Mouse (Mus musculus): Measurements from ENCODE around the gene Scly.

The Scly gene

GRCm38 (mm10) chr1:91297799-91298744, at the start of gene Scly:
Scly (plus strand) TSS chr1:91298338.
- DNase-seq (ENCODE audit: low spot score in 2 of 2), result peak; percentile 95 to 98

GRCm38 (mm10) chr1:91248970-91249369, 49.2 kb upstream of the Scly start:
- DNase-seq (ENCODE audit: low spot score in 2 of 2), result no peak

- peak; percentile 93 to 95 for DNase-seq (ENCODE audit: low spot score in 2 of 2)
Measured at GRCm38 (mm10) chr1:91249564-91250414, 48.3 kb upstream of the Scly start, which contains the start of gene Ube2f. Ube2f (plus strand) TSS chr1:91250304.

- peak; percentile 2 to 14 for DNase-seq (ENCODE audit: low spot score in 2 of 2)
Measured at GRCm38 (mm10) chr1:91250415-91251147, 47.6 kb upstream of the Scly start.

GRCm38 (mm10) chr1:91251148-91251650, 46.9 kb upstream of the Scly start:
- peak; percentile 13 to 29 for DNase-seq (ENCODE audit: low spot score in 2 of 2)

GRCm38 (mm10) chr1:91251927-91252326, 46.2 kb upstream of the Scly start:
- DNase-seq (ENCODE audit: low spot score in 2 of 2), result peak; percentile 32 to 39

GRCm38 (mm10) chr1:91257918-91258317, 40.2 kb upstream of the Scly start:
- no peak for DNase-seq (ENCODE audit: low spot score in 2 of 2)

GRCm38 (mm10) chr1:91259794-91260193, 38.3 kb upstream of the Scly start:
- DNase-seq (ENCODE audit: low spot score in 2 of 2), result no peak

- no peak for DNase-seq (ENCODE audit: low spot score in 2 of 2)
Measured at GRCm38 (mm10) chr1:91262508-91262907, 35.6 kb upstream of the Scly start.

GRCm38 (mm10) chr1:91272260-91272659, 25.9 kb upstream of the Scly start:
- DNase-seq (ENCODE audit: low spot score in 2 of 2), result no peak

GRCm38 (mm10) chr1:91276581-91276980, 21.6 kb upstream of the Scly start:
- no peak for DNase-seq (ENCODE audit: low spot score in 2 of 2)

- no peak for DNase-seq (ENCODE audit: low spot score in 2 of 2)
Measured at GRCm38 (mm10) chr1:91277480-91277879, 20.7 kb upstream of the Scly start.

- no peak for DNase-seq (ENCODE audit: low spot score in 2 of 2)
Measured at GRCm38 (mm10) chr1:91278410-91279119, 19.6 kb upstream of the Scly start.

- no peak for DNase-seq (ENCODE audit: low spot score in 2 of 2)
Measured at GRCm38 (mm10) chr1:91279126-91279525, 19.0 kb upstream of the Scly start.

- peak; percentile 19 to 35 for DNase-seq (ENCODE audit: low spot score in 2 of 2)
Measured at GRCm38 (mm10) chr1:91282582-91282981, 15.6 kb upstream of the Scly start.

GRCm38 (mm10) chr1:91289375-91289774, 8.8 kb upstream of the Scly start:
- DNase-seq (ENCODE audit: low spot score in 2 of 2), result no peak

GRCm38 (mm10) chr1:91292101-91292825, 5.9 kb upstream of the Scly start:
- DNase-seq (ENCODE audit: low spot score in 2 of 2), result no peak

- DNase-seq (ENCODE audit: low spot score in 2 of 2), result no peak
Measured at GRCm38 (mm10) chr1:91295544-91295943, 2.6 kb upstream of the Scly start.

GRCm38 (mm10) chr1:91299026-91299706, 1.0 kb downstream of the Scly start:
- no peak for DNase-seq (ENCODE audit: low spot score in 2 of 2)
